Mouse (Mus musculus): ENCODE results near the gene Gtpbp2.

Gtpbp2 gene

DNA sequence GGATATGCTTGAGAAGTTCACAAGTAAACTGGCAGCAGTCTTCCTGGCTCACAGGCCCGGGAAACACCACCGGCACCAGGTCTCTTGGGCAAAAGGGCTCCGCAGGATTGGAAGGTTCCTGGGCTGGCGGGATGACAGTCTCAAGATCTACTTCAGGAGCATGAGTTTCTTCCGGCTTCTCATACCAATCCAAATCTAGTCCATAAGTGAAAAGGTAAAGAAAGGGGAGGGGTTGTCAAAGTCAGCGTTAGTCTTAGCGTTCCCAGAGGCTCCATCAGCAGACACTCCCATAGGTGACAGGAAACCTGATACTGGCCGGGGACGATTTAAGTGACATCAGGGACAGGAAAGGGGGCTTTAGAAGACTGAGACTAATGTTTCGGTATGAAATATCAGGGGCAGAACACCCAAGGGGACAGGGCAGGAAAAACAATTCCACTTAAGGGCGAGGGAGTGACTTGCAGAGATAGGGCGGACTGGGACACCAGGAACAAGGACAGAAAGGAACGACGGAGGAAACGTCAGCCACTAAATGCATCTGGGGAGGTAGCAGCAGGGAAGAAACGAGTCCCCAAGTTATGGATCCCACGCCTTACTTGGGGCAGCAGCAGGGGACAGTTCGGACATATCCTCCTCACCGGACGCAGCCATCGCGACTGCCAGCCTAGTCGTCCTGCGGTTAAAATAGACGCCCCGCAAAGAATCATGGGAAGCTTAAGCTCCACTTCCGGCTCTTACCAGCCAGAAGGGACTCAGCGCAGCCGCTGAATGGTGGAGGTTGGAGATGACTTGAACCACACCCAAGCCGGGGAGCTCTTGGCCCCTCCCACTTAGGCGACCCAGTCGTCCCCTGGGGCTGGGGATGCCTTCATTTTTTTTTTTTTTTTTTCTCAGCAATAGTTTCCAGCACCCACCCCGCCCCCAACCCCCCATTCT is 7.7 kb upstream of the Gtpbp2 start, which contains the start of gene Mad2l1bp:
Mad2l1bp (minus strand) TSS at position 707 of the 936 bp plus-strand sequence.
- DNase-seq (ENCODE audit: low read depth, low spot score), result peak; percentile 95

DNA sequence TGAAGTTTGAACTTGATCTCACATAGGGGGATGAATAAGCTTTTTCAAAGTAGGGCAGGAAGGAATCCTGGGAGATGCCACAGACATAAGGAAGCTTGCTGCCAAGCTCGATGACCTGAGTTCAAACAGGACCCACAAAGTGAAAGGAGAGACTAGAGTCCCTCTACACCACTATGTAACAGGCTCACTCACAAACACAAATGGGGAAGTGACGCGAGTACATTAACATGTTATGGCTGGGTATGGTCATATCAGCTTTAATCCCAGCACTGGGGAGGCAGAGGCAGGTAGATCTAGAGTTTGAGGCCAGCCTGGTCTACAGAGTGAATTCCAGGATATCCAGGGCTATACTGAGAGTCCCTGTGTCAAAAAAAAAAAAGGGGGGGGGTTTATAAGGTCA is 6.5 kb upstream of the Gtpbp2 start:
- no peak for DNase-seq (ENCODE audit: low read depth, low spot score)

- no peak for DNase-seq (ENCODE audit: low read depth, low spot score)
Observed at GRCm38 (mm10) chr17:46156680-46157079, 4.2 kb upstream of the Gtpbp2 start.

DNA sequence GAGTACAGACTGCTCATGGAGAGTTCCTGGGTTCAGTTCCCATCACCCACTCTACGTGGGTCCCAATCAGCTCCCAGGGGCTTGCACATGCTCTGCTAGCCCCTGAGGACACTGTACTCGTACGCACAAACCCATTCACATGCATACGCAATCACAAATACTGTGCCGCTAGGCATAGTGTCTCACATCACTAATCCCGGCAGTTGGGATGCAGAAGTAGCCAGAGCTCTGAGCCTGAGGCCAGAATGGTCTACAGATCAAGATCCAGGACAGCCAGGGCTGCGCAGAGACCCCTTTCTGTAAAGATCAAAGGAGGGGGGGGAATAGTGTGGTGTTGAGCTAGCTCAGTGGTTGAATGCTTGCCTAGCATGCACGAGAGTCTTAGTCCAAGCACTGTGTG is 3.7 kb upstream of the Gtpbp2 start:
- DNase-seq (ENCODE audit: low read depth, low spot score), result no peak

DNA sequence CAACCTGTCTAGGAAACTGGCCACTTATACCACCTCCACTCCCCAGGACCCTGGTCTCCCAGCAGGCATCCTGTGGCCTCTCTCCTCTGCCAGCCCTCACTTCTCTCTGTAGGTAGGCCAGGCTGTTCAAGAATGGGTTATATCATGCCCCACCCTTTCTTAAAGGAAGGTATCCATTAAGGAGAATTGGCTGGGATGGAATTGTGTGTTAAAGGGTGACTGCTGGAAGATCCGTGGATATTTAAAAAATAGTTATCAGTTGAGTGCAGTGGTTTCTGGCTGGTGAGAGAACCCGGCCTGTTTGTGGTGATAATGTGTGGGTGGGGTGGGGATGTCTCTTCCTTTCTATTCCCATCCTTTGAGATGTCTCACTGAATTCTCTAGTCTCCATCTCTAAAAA is 1.6 kb upstream of the Gtpbp2 start:
- DNase-seq (ENCODE audit: low read depth, low spot score), result no peak

DNA sequence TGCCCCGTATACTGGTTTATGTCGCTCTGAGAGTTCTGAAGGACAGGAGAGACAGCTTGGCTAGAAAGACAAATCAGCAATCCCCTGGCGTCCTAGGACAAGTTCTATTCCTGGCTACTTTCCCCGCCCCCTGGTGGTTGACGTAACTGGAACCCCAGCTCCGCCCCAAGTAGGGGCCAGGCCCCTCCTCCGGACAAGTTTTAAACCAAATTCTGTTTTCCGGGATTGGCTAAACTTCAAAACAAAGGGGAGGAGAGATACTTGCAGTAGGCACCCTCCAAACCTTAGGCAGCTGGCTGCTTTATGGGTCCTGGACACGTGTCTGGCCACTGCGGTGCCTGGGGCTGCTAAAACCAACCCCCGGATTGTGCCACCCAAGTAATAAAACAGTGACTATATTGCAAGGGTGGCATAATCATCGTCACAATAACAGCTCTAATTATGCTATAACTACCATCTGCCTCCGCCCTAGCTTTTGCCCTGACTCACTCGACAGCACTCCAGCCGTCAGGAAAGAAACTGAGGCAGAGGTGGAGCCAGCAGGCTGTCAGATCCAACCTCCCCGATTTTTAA is 656 bp upstream of the Gtpbp2 start:
- DNase-seq (ENCODE audit: low read depth, low spot score), result peak; percentile 92

GRCm38 (mm10) chr17:46161179-46161578 is 347 bp downstream of the Gtpbp2 start:
- DNase-seq (ENCODE audit: low read depth, low spot score), result peak; percentile 48

DNA sequence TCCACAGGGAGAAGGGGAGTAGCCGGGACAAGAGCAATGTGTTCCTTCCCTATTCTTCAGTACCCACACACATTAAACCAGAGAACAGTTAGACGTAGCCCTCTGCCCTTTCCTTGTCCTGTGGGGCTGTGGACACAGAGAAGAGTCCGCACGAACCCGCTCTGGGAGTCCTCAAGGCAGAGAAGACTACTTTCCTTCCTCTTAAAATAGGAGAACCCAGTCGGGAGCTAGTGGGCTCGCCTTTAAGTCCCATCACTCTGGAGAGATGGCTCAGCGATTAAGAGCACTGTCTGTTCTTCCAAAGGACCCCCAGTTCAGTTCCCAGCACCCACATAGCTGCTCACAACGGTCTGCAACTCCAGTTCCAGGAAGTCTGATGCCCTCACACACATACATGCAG is 878 bp downstream of the Gtpbp2 start:
- DNase-seq (ENCODE audit: low read depth, low spot score), result no peak

- DNase-seq (ENCODE audit: low read depth, low spot score), result no peak
Observed at GRCm38 (mm10) chr17:46162551-46162950, 1.7 kb downstream of the Gtpbp2 start.

GRCm38 (mm10) chr17:46162951-46163421 is 2.2 kb downstream of the Gtpbp2 start:
- no peak for DNase-seq (ENCODE audit: low read depth, low spot score)

DNA sequence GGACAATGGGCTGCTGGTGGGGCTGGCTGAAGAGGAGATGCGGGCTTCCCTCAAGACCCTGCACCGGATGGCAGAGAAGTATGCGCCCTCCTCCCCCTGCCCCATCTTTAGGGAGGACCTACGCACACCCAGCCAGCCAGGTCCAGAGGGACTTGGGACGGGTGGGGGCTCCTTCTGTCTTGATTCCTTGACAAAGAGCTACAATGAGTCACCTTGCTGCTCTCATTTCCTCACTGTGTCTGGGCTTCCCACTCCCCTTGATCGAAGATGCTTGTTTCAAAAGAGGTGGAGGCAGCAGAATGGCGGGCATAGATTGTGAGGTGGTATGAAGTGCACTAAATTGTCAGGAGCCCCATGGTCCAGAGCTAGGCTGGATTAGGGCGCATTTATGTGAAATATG is 3.5 kb downstream of the Gtpbp2 start:
- DNase-seq (ENCODE audit: low read depth, low spot score), result no peak

- DNase-seq (ENCODE audit: low read depth, low spot score), result no peak
Observed at GRCm38 (mm10) chr17:46164791-46165190, 4.0 kb downstream of the Gtpbp2 start.

GRCm38 (mm10) chr17:46165460-46165859 is 4.6 kb downstream of the Gtpbp2 start:
- DNase-seq (ENCODE audit: low read depth, low spot score), result no peak

- no peak for DNase-seq (ENCODE audit: low read depth, low spot score)
Observed at GRCm38 (mm10) chr17:46166270-46166669, 5.4 kb downstream of the Gtpbp2 start.

- no peak for DNase-seq (ENCODE audit: low read depth, low spot score)
Observed at GRCm38 (mm10) chr17:46167014-46167413, 6.2 kb downstream of the Gtpbp2 start.

DNA sequence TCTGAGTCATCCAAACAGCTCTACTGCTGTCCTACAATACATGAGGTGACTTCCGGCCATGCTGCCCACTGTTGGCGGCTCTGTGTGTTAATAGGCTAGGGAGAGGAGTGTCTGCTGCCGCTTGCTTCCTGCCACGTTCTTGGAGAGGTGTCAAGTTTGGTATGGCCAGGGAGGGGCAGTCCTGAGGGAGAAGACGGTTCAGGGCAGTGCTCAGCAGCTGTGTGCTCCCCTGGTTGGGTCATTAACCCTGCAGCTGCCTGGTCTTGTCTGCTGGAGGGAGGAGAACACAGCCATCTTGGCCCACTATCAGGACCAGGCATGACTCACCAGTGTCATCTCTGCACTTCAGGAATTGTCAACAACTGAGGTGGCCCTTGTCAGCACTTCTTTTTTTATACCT is 7.5 kb downstream of the Gtpbp2 start:
- DNase-seq (ENCODE audit: low read depth, low spot score), result no peak

- no peak for DNase-seq (ENCODE audit: low read depth, low spot score)
Observed at GRCm38 (mm10) chr17:46168768-46169167, 7.9 kb downstream of the Gtpbp2 start.

DNA sequence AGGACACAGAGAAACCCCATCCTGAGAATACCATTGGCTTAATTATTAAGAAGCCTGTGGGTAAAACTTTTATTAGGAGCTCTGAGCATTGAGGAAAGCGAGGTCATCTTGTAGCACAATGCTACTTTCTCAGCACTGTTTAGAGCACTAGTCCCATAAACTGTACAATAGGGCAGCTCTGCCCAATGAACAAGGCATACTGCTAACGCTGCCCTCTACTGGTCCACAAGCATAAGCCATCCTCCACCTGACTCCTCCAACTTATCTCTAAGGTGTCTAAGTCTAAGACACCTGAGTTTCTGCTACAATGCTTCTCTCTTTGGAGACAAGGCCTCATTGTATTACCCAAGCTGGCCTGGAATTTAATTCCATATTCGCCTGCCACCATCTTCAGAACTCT is 9.7 kb downstream of the Gtpbp2 start:
- DNase-seq (ENCODE audit: low read depth, low spot score), result peak; percentile 39

- DNase-seq (ENCODE audit: low read depth, low spot score), result no peak
Observed at GRCm38 (mm10) chr17:46182273-46182672, 21.4 kb downstream of the Gtpbp2 start.

GRCm38 (mm10) chr17:46188829-46189228 is 28.0 kb downstream of the Gtpbp2 start:
- DNase-seq (ENCODE audit: low read depth, low spot score), result no peak

- no peak for DNase-seq (ENCODE audit: low read depth, low spot score)
Observed at GRCm38 (mm10) chr17:46201151-46201550, 40.3 kb downstream of the Gtpbp2 start.

- peak; percentile 98 for DNase-seq (ENCODE audit: low read depth, low spot score)
Observed at GRCm38 (mm10) chr17:46202421-46203071, 41.7 kb downstream of the Gtpbp2 start, which contains the start of the genes Polh and Xpo5. Gene Polh, minus strand, starts transcription at chr17:46202645. Gene Xpo5, plus strand, starts transcription at chr17:46202782.

Data from mesoderm, embryonic 11.5 days (tissue).